Mouse (Mus musculus): Measurements from ENCODE around the gene Adamts18. TPM values are rescaled to one million over a fixed set of nuclear protein-coding genes. Genes with fewer than 3 reads are reported as not detected.

The Adamts18 gene
- total and polyA plus RNA-seq, 3 experiments = 0.16 TPM; not detected in 2

DNA sequence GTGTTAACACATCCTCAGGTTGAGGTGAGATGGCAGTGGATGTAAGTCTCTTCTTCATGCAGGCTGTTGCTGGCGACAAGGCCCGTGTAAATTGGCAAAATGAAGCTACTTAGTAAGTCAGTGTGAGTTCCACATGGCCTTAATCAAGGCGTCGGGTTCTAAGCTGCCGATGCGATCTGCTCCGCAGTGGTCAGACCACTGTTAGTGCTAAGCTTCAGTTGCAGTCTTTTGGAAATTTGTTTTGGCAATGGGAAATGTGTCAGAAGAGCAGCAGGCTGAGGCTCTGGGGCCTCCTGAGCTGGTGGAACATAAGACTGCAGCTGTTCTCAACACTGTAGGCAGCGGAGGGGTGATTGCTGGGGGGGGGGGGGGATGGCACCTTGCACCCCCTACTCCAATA lies 182.6 kb downstream of the Adamts18 start:
- TF ChIP-seq TAL1 (conservative IDR thresholded peaks at IDR 0.05; ENCODE audit: low read depth, low read length) = no peak
- no peak for TF ChIP-seq GATA2 (IDR thresholded peaks at IDR 0.05; ENCODE audit: borderline replicate concordance, low read depth, low read length)
- TF ChIP-seq POLR2AphosphoS5 (IDR thresholded peaks at IDR 0.05; ENCODE audit: insufficient replicate concordance, low read depth, low read length) = no peak
- TF ChIP-seq GATA1 (IDR thresholded peaks at IDR 0.05; ENCODE audit: borderline replicate concordance, low read length) = no peak
- no peak for TF ChIP-seq CTCF (IDR thresholded peaks at IDR 0.05; ENCODE audit: low read depth, low read length)
- Histone ChIP-seq H3K4me3 (ENCODE audit: low read depth, low read length) (no peak overlapping the region), H3K4me1 (ENCODE audit: insufficient read depth, low read depth, low read length) (no peaks in the 10 kb centered on the region), H3K27me3 (ENCODE audit: insufficient read depth, low read length) (no peaks in the 10 kb centered on the region), H3K36me3 (replicated peaks) (no peaks in the 10 kb centered on the region), H3K9me3 (replicated peaks) (peaks cover 30% of the 10 kb centered on the region)
- DNase-seq (ENCODE audit: low spot score) = no peak
- no peak for ATAC-seq (ENCODE audit: extremely low read depth, insufficient number of reproducible peaks, low FRiP score, poor library complexity, severe bottlenecking)

DNA sequence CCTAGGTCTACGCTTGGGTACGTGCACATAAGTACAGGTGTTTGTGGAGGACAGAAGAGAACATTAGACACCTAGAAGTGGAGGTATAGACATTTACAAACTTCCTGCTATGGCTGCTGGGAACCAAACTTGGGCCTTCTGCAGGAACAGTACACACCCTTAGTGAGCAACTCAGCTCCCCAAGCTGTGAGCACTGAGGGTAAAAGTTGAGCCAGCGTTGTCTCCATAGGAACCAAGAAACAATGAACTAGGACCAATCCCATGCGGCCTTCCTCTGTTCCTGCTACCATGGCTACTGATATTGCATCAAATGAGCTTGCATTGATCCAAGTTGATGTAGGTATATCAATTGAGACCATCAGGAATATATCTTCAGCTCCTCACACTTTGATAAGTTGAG lies 183.5 kb downstream of the Adamts18 start:
- TF ChIP-seq GATA2 (IDR thresholded peaks at IDR 0.05; ENCODE audit: borderline replicate concordance, low read depth, low read length) = no peak
- TF ChIP-seq GATA1 (IDR thresholded peaks at IDR 0.05; ENCODE audit: borderline replicate concordance, low read length) = no peak
- TF ChIP-seq POLR2AphosphoS5 (IDR thresholded peaks at IDR 0.05; ENCODE audit: insufficient replicate concordance, low read depth, low read length) = no peak
- no peak for TF ChIP-seq CTCF (IDR thresholded peaks at IDR 0.05; ENCODE audit: low read depth, low read length)
- no peak for TF ChIP-seq TAL1 (conservative IDR thresholded peaks at IDR 0.05; ENCODE audit: low read depth, low read length)

DNA sequence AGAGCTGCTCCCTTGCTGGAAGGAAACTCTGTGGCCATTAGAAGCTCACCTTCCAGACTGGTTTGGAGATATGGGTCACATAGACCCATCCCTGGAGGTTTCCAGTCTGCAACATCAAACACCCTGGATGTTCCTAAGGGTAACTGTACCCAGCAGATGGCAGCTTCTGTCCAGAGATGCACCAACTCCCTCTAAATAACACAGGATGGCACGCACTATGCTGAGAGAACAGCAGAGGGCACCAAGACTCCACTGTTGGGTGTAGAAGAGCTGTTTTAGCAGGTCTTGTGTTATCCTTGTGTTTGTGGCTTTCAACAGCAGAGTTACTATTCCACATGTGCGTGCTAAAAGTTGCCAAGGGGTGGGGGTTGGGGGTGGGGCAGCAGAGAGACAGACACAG lies 184.0 kb downstream of the Adamts18 start:
- ATAC-seq (ENCODE audit: extremely low read depth, insufficient number of reproducible peaks, low FRiP score, poor library complexity, severe bottlenecking) = no peak
- Histone ChIP-seq H3K27me3 (ENCODE audit: insufficient read depth, low read length) (no peaks in the 10 kb centered on the region), H3K36me3 (replicated peaks) (no peaks in the 10 kb centered on the region), H3K4me1 (ENCODE audit: insufficient read depth, low read depth, low read length) (no peaks in the 10 kb centered on the region), H3K4me3 (ENCODE audit: low read depth, low read length) (no peak overlapping the region), H3K9me3 (replicated peaks) (peaks cover 28% of the 10 kb centered on the region)
- DNase-seq (ENCODE audit: low spot score) = no peak
- TF ChIP-seq POLR2AphosphoS5 (IDR thresholded peaks at IDR 0.05; ENCODE audit: insufficient replicate concordance, low read depth, low read length) = no peak

More for the DNA sequence above, 183.5 kb downstream of the Adamts18 start:
- ATAC-seq (ENCODE audit: extremely low read depth, insufficient number of reproducible peaks, low FRiP score, poor library complexity, severe bottlenecking) (no peak), DNase-seq (ENCODE audit: low spot score) (no peak)
- no peaks in the 10 kb centered on the region for H3K4me1 ChIP-seq (ENCODE audit: insufficient read depth, low read depth, low read length)
- no peaks in the 10 kb centered on the region for H3K36me3 ChIP-seq (replicated peaks)
- peaks cover 28% of the 10 kb centered on the region for H3K9me3 ChIP-seq (replicated peaks)
- no peaks in the 10 kb centered on the region for H3K27me3 ChIP-seq (ENCODE audit: insufficient read depth, low read length)
- no peak overlapping the region for H3K4me3 ChIP-seq (ENCODE audit: low read depth, low read length)

DNA sequence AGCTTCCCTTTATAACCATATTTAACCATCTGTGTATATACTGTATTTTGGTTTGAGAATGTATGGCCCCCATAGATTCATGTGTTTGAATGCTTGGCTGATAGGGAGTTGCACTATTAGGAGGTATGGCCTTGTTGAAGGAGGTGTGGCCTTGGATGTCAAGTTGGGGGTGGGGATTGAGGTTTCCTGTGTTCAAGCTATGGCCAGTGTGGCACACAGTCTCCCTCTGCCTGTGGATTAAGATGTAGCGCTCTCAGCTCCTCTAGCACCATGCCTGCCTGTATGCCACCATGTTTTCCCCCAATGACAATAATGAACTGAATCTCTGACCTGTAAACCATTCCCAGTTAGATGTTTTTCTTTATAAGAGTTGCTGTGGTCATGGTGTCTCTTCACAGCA lies 188.4 kb downstream of the Adamts18 start:
- H3K36me3 ChIP-seq (replicated peaks) = no peaks in the 10 kb centered on the region

DNA sequence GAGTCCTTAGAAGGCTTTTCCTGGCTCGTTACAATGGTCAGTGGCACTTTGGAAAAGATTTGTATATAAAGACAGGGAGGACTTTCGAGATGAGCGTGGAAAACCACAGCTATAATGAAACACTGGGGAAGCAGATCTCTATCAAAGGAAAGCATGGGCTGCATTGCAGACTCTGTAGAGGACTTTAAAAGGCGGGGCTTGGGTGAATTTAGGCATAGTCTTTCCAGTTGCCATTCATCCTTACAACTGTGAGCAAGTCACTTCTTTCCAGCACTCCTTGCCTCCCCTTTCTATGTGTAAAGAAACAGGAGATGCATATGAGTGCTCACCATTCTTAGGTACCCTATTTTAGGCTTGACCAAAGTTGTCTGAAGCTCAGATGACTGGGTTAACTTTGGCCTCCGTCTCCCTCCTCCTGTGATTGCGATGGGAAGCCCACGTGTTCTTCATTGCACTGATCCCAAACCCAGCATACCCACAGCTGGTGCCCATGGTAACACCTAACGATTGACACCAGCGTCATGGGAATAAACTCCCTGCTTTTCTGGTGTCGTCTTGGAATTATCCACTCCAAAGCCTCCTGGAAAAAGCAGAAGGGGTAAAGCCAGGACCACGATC lies 191.7 kb downstream of the Adamts18 start:
- TF ChIP-seq CTCF (IDR thresholded peaks at IDR 0.05; ENCODE audit: low read depth, low read length) (no peak), GATA1 (IDR thresholded peaks at IDR 0.05; ENCODE audit: borderline replicate concordance, low read length) (no peak), GATA2 (IDR thresholded peaks at IDR 0.05; ENCODE audit: borderline replicate concordance, low read depth, low read length) (no peak), POLR2AphosphoS5 (IDR thresholded peaks at IDR 0.05; ENCODE audit: insufficient replicate concordance, low read depth, low read length) (no peak)
- DNase-seq (ENCODE audit: low spot score) (no peak), ATAC-seq (ENCODE audit: extremely low read depth, insufficient number of reproducible peaks, low FRiP score, poor library complexity, severe bottlenecking) (no peak)
- Histone ChIP-seq H3K27me3 (ENCODE audit: insufficient read depth, low read length) (no peaks in the 10 kb centered on the region), H3K36me3 (replicated peaks) (no peaks in the 10 kb centered on the region), H3K4me3 (ENCODE audit: low read depth, low read length) (no peak overlapping the region), H3K4me1 (ENCODE audit: insufficient read depth, low read depth, low read length) (no peaks in the 10 kb centered on the region), H3K9me3 (replicated peaks) (peaks cover 23% of the 10 kb centered on the region)

More for the DNA sequence above, 188.4 kb downstream of the Adamts18 start:
- Histone ChIP-seq H3K4me3 (ENCODE audit: low read depth, low read length) (no peak overlapping the region), H3K4me1 (ENCODE audit: insufficient read depth, low read depth, low read length) (no peaks in the 10 kb centered on the region), H3K9me3 (replicated peaks) (peaks cover 13% of the 10 kb centered on the region), H3K27me3 (ENCODE audit: insufficient read depth, low read length) (no peaks in the 10 kb centered on the region)
- DNase-seq (ENCODE audit: low spot score) = no peak
- TF ChIP-seq TAL1 (conservative IDR thresholded peaks at IDR 0.05; ENCODE audit: low read depth, low read length) = no peak
- no peak for TF ChIP-seq POLR2AphosphoS5 (IDR thresholded peaks at IDR 0.05; ENCODE audit: insufficient replicate concordance, low read depth, low read length)
- TF ChIP-seq CTCF (IDR thresholded peaks at IDR 0.05; ENCODE audit: low read depth, low read length) = no peak
- TF ChIP-seq GATA1 (IDR thresholded peaks at IDR 0.05; ENCODE audit: borderline replicate concordance, low read length) = no peak
- no peak for TF ChIP-seq GATA2 (IDR thresholded peaks at IDR 0.05; ENCODE audit: borderline replicate concordance, low read depth, low read length)
- no peak for ATAC-seq (ENCODE audit: extremely low read depth, insufficient number of reproducible peaks, low FRiP score, poor library complexity, severe bottlenecking)

DNA sequence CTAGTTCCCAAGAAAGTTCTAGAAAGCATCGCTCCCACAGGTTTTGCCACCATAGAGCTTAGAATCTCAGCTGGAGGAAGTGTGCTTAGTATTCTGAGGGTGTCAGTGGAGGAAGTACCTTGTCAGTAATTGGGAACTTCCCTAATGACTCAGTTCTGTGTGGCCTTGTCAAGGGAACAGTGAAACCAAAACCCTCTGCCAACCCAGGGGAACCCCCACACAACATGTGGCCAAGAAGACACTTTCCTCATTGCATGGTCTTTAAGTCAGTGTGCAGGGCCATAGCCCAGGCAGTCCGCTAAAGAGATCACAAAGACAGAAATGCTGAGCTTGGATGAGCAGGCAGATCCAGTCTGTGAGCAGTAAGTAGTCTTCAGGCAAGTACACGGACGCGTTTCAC lies 192.4 kb downstream of the Adamts18 start:
- Histone ChIP-seq H3K9me3 (replicated peaks) (peaks cover 23% of the 10 kb centered on the region), H3K36me3 (replicated peaks) (no peaks in the 10 kb centered on the region), H3K4me1 (ENCODE audit: insufficient read depth, low read depth, low read length) (no peaks in the 10 kb centered on the region), H3K27me3 (ENCODE audit: insufficient read depth, low read length) (no peaks in the 10 kb centered on the region), H3K4me3 (ENCODE audit: low read depth, low read length) (no peak overlapping the region)
- no peak for DNase-seq (ENCODE audit: low spot score)
- TF ChIP-seq CTCF (IDR thresholded peaks at IDR 0.05; ENCODE audit: low read depth, low read length) (no peak), POLR2AphosphoS5 (IDR thresholded peaks at IDR 0.05; ENCODE audit: insufficient replicate concordance, low read depth, low read length) (no peak), GATA1 (IDR thresholded peaks at IDR 0.05; ENCODE audit: borderline replicate concordance, low read length) (no peak), GATA2 (IDR thresholded peaks at IDR 0.05; ENCODE audit: borderline replicate concordance, low read depth, low read length) (no peak), TAL1 (conservative IDR thresholded peaks at IDR 0.05; ENCODE audit: low read depth, low read length) (no peak)
- no peak for ATAC-seq (ENCODE audit: extremely low read depth, insufficient number of reproducible peaks, low FRiP score, poor library complexity, severe bottlenecking)
